Mouse (Mus musculus) naive thymus-derived CD4-positive, alpha-beta T cell, adult 2 months (primary cell): ENCODE data around the gene Gm20388.

Experiments used
- DNase-seq: peaks from one replicate; pipeline ENCODE4 v3.0.0-alpha.2; 2011; ENCODE audit warnings: low read depth

The Gm20388 gene

GRCm38 (mm10) chr8:120512326-120512725, 601.7 kb downstream of the Gm20388 start:
- no peak for DNase-seq

- DNase-seq: no peak
These were observed 602.5 kb downstream of the Gm20388 start for GRCm38 (mm10) chr8:120513145-120513544.

GRCm38 (mm10) chr8:120513638-120514461, 603.2 kb downstream of the Gm20388 start:
- no peak for DNase-seq

- DNase-seq: no peak
These were observed 604.6 kb downstream of the Gm20388 start for GRCm38 (mm10) chr8:120515214-120515613.

- no peak for DNase-seq
These were observed 605.0 kb downstream of the Gm20388 start for GRCm38 (mm10) chr8:120515650-120516049.

DNA sequence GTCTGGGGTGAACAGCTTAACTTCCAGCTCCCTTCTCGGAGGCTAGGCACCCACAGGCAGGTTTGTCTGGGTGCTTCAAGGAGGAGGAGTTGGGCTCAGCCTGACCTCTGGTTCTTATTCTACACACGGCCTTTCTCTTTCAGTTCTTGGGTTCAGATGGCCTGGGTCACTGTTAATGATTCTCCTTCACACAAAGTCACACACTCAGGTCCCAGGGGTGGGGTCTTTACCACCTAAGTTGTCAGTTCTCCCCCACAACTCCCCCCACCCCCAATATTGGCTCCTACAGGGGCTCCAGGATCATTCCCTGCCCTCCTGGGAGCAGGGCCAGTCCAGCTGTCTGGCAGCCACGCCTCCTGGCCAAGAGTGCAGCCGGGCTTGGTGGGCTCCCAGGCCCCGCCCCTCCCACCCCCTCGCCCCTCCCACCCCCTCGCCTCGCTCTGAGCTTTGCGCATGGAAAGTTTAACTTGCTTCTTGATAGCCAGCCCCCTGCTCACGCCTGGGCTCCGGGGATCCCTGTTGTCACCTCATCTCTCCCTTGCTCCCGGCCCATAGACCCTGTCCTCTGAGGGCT, 605.6 kb downstream of the Gm20388 start:
- no peak for DNase-seq

DNA sequence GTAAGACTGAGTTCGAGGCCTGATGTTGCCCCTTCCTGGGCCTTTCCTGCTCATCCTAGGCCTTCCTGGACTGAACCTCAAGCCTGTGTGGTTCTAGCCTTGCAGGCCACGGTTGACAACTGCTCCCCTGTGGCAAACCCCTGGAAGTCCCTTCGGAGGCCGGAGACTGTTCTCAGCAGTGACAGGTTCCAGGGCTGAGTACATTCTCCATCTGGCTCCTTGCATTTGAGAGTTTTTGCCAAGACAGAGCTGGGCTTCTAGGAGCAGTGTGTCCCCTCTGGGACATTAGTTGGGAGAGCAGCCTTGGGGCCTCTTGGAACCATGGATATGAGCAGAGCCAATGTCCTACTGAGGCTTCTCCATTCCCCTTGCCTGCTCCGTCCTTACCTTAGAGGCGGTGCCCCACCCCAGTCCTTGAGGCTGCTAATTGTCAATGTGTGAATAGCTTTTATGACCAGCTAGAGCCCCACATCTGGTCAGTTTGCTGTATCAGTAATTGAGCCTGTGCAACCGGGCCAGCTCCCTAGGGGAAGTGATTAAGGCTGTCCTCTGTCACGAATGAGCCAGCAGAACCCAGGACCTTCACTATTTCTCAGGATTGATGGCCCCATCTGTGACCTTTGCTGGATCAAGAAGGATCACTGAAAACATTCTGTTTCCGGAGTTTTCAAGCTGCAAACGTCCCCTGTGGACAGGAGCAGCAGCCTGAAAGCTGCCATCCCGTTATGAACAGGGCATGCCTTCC, 607.2 kb downstream of the Gm20388 start:
- no peak for DNase-seq

DNA sequence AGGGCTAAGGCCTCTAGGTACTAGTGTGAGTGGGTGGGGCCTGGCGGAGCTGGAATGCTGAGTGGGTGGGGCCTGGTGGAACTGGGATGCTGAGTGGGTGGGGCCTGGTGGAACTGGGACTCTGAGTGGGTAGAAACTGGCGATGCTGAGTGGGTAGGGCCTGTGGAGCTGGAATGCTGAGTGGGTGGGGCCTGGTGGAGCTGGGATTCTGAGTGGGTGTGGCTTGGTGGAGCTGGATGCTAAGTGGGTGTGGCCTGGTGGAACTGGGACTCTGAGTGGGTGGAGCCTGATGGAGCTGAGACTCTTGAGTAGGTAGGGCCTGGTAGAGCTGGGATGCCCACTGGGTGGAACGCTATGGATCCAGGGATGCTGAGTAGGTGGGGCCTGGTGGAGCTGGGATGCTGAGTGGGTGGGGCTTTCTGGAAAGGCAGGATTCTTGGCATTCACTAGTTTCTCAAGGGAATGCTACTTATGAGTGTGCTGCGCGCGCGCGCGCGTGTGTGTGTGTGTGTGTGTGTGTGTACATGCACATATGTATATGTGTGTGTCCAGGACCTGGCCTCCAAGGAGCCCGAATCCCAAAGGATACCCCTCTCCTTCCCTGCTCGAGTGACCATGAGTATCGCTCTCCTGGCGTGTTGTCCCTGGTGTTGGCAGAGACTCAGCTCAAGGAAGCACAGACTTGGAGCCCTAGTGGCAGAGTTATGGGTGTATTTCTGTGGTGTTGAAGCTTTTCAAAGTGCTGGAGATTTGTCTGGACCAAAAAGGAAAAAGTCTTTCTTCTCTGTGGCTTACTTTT, 608.3 kb downstream of the Gm20388 start:
- no peak for DNase-seq

- DNase-seq: no peak
These were observed 609.6 kb downstream of the Gm20388 start for GRCm38 (mm10) chr8:120520287-120520686.

GRCm38 (mm10) chr8:120520707-120521590, 610.3 kb downstream of the Gm20388 start:
- DNase-seq: no peak

GRCm38 (mm10) chr8:120521591-120521965, 610.9 kb downstream of the Gm20388 start:
- no peak for DNase-seq

DNA sequence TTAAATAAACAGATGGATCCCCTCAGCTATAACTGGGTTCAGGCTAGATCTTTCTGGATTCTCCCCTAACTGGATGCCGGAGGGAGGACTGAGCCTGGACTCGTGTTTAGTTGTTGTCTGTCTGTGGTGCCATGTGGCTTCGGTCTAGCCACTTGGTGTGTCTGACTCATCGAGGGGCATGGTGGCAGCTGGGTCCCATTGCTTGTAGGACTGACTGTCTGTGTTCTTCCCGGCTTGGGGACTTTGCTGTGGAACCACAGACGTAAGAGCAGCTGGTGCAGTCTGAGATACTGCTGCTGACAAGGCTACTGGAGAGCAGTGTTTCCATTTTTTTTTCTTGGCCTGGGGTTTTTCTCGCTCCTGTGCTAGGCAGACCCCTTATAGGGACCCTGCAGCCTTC, 613.0 kb downstream of the Gm20388 start:
- no peak for DNase-seq

DNA sequence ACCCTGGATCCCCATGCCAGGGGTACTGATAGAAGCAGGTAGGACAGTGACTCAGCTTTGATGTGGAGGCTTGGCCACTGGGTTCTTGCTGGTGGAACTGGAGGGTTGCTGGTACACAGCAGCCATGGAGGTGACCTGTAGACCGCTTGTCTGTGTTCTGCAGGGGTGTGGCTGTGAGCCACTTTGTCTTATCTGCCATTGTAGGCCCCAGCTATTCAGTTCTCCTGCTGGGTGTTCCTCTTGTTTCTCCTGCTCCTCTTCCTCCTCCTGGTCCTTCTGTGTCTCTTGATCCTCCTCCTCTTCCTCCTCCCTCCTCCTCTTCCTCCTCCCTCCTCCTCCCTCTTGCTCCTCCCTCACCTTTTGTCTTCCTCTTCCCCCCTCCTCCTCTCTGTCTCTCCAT, 614.5 kb downstream of the Gm20388 start:
- no peak for DNase-seq

GRCm38 (mm10) chr8:120525832-120526231, 615.2 kb downstream of the Gm20388 start:
- DNase-seq: no peak

- DNase-seq: no peak
These were observed 615.9 kb downstream of the Gm20388 start for GRCm38 (mm10) chr8:120526577-120526976.

- no peak for DNase-seq
These were observed 617.7 kb downstream of the Gm20388 start for GRCm38 (mm10) chr8:120528332-120528731.

DNA sequence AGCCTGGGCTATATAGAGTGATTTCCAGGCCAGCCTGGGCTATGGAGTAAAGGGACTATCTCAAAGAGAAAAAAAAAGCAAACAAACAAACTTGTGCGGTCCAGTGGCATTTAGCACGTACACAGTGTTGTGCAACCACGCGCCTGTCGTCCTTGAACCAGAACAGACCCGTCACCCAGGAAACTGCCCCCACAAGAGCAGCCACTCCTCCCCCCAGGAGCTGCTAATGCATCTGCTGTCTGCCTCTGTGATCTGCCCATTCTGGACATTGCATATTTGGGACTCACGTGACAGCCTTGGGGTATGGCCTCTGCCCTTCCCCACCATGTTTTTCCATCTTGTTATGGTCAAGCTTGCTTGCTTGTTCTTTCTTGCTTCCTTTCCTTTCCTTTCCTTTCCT, 618.6 kb downstream of the Gm20388 start:
- DNase-seq: no peak

DNA sequence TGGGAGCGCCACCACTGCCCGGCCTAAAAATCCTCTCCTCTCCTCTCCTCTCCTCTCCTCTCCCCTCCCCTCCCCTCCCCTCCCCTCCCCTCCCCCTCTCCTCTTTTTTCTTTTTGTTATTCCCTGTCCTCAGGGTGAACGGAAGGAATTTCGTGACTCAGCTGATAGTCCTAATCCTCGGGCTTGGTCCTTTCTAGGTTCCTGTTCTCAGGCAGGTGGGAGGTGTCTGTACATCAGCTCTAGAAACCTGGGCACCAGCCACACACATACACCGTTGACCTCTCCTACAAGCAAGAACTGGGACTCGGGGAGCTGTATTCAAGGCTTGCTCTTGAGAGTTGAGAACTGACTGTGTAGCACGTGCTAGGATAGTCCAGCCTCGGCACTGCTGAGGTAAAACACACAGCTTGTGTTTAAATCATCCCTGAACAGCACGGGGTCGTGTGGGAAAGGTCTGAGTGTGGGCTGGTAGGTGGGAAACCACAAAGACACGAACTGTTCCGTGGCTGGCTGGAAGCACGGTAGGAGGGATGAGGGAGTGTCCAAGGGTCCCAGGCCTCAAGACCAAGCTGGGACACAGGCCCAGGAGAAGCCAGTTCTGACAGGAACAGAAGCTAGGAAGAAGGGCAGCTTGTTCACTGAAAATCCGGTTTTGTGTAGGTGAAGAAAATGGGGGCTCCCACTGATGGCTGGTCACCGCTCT, 620.5 kb downstream of the Gm20388 start:
- no peak for DNase-seq

DNA sequence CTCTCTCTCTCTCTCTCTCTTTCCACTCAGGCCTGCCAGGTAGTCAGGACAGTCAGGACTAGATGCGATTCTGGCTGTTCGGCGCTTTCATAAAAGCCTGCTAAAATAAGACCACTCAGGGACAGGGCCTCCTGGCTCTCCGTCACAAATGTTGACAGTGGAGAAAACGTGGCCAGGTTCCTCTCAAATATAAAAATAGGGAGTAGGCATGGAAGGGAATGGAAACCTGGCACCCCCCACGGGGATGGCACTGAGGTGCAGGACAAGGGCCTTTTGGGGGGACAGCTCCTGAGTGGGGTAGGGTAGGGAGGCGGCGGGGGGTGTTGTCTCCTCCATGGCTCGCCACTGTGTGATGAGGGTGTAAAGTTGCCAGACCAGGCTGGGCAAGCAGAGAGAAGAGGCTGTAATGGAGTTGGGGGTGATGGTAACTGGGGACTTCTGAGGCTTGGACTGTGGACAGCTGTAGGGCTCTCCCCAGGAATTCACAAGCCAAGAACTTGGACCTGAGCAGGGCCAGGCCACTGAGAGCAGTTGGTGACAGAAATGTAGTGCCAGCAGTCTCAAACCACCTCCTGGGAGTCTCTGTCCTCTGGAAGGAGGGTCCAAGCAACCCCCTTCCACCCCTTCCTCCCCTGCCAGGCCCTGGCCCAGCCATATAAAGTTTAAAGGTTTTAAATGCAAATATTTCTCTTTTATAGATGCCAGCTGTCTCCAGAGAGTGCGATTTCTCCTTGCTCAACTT, 621.3 kb downstream of the Gm20388 start:
- DNase-seq: no peak
